Mouse (Mus musculus) erythroblast, embryonic 14.5 days (primary cell): ENCODE results near the gene Smim6.

ENCODE experiments used
- GATA1 ChIP-seq: IDR thresholded peaks from 2 replicates; pipeline ENCODE4 v1.6.1; 2012; ENCODE audit warnings: low read length, inconsistent platforms, mixed read lengths
- TAL1 ChIP-seq: IDR thresholded peaks from 3 replicates; pipeline ENCODE4 v1.6.1; 2012; ENCODE audit warnings: low read length, inconsistent platforms, mixed read lengths

DNA sequence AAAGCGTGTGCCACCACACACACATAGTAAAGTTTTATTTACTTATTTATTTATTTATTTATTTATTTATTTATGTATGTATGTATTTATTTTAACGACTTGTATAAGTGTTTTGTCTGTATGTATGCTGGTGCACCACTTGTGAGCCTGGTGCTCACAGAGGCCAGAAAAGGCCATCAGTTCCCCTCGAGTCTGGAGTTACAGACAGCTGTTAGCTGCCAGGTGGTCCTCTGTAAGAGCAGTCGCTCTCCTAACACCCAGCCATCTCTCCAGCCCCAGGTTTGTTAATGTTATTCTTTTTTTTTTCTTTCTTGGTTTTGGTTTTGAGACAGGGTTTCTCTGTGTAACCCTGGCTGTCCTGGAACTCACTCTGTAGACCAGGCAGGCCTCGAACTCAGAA lies 6.8 kb downstream of the Smim6 start:
- TF ChIP-seq GATA1 (no peak), TAL1 (no peak)
